Mouse (Mus musculus) adipocyte (in vitro differentiated cells): ENCODE measurements around the gene Iqschfp.
A peak's percentile ranks its signal among the peaks of the same experiment; 100 is the strongest.

Experiments
- DNase-seq: peaks from one replicate; pipeline ENCODE4 v3.0.0-alpha.2; 2016; ENCODE audit warnings: low spot score

Iqschfp gene

GRCm38 (mm10) chr3:68493586-68494295 lies 601.7 kb downstream of the Iqschfp start:
- peak; percentile 38 for DNase-seq

- peak; percentile 9 for DNase-seq
These were observed 602.5 kb downstream of the Iqschfp start for GRCm38 (mm10) chr3:68494296-68495095.

- peak; percentile 12 for DNase-seq
These were observed 603.2 kb downstream of the Iqschfp start for GRCm38 (mm10) chr3:68495096-68495735.

- no peak for DNase-seq
These were observed 603.8 kb downstream of the Iqschfp start for GRCm38 (mm10) chr3:68495736-68496242.

- no peak for DNase-seq
These were observed 604.5 kb downstream of the Iqschfp start for GRCm38 (mm10) chr3:68496513-68496912.

- DNase-seq, result no peak
These were observed 607.6 kb downstream of the Iqschfp start for GRCm38 (mm10) chr3:68499532-68500152.

- DNase-seq, result no peak
These were observed 612.8 kb downstream of the Iqschfp start for GRCm38 (mm10) chr3:68504838-68505237.

GRCm38 (mm10) chr3:68506769-68507318 lies 614.8 kb downstream of the Iqschfp start:
- DNase-seq, result peak; percentile 29

- peak; percentile 91 for DNase-seq
These were observed 616.6 kb downstream of the Iqschfp start for GRCm38 (mm10) chr3:68508629-68509028.

- DNase-seq, result no peak
These were observed 618.8 kb downstream of the Iqschfp start for GRCm38 (mm10) chr3:68510872-68511271.

GRCm38 (mm10) chr3:68511744-68512143 lies 619.7 kb downstream of the Iqschfp start:
- DNase-seq, result no peak

- DNase-seq, result no peak
These were observed 620.3 kb downstream of the Iqschfp start for GRCm38 (mm10) chr3:68512327-68512726.

- DNase-seq, result no peak
These were observed 621.5 kb downstream of the Iqschfp start for GRCm38 (mm10) chr3:68513340-68514119.

GRCm38 (mm10) chr3:68514120-68514497 lies 622.1 kb downstream of the Iqschfp start:
- DNase-seq, result no peak

- DNase-seq, result peak; percentile 42
These were observed 622.7 kb downstream of the Iqschfp start for GRCm38 (mm10) chr3:68514717-68515116.

- peak; percentile 35 for DNase-seq
These were observed 624.5 kb downstream of the Iqschfp start for GRCm38 (mm10) chr3:68516393-68517081.

- no peak for DNase-seq
These were observed 625.2 kb downstream of the Iqschfp start for GRCm38 (mm10) chr3:68517236-68517635.

- no peak for DNase-seq
These were observed 626.0 kb downstream of the Iqschfp start for GRCm38 (mm10) chr3:68518041-68518440.

- DNase-seq, result no peak
These were observed 626.6 kb downstream of the Iqschfp start for GRCm38 (mm10) chr3:68518586-68518985.

- no peak for DNase-seq
These were observed 633.4 kb downstream of the Iqschfp start for GRCm38 (mm10) chr3:68525361-68525878.
